In the genomic region with DNA sequence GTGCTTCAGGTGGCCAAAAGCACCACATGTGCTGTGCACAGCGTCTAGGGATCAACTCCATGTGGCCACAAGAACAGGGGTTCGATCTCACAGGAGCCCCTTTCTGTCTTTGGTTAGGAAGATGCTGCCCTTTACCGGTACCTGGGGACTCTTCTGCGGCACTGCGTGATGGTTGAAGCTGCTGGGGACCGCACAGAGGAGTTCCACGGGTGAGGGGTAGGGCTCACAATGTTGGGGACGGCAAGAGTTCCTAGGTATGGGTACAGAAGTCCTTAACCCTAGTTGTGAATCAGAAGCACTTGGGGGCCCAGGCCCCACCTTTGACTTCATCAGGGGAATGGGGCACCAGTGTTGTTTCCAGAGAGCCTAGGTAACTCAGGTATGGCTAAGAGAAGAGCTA, we compare ENCODE assay signal across 1 mouse cellular context.
TF ChIP-seq lines count a peak whose summit lies in the region.

No protein-coding gene starts in this region.

TF ChIP-seq in CH12.LX, 34 proteins besides CTCF, POLR2A, EP300 and RAD21 (continued from another document):
- no peak for TF ChIP-seq USF2 (conservative IDR thresholded peaks at IDR 0.05; ENCODE audit: low read depth, low read length)
- no peak for TF ChIP-seq USF1 (IDR thresholded peaks at IDR 0.05; ENCODE audit: low read depth, low read length)
- TF ChIP-seq E2F4 (IDR thresholded peaks at IDR 0.05; ENCODE audit: insufficient replicate concordance, low read depth, low read length): no peak
- TF ChIP-seq BHLHE40 (IDR thresholded peaks at IDR 0.05; ENCODE audit: low read depth, low read length): no peak
- no peak for TF ChIP-seq MAX (IDR thresholded peaks at IDR 0.05; ENCODE audit: low read length)
- no peak for TF ChIP-seq ELF1 (IDR thresholded peaks at IDR 0.05; ENCODE audit: low read depth, low read length)
- TF ChIP-seq GABPA (IDR thresholded peaks at IDR 0.05; ENCODE audit: insufficient replicate concordance, low read depth, low read length): no peak
- TF ChIP-seq TCF12 (IDR thresholded peaks at IDR 0.05; ENCODE audit: low read depth, low read length): no peak
